Mouse (Mus musculus): ENCODE results near the gene Ptpn3.
A peak's percentile ranks its signal among the peaks of the same experiment; 100 is the strongest.

Ptpn3 gene

DNA sequence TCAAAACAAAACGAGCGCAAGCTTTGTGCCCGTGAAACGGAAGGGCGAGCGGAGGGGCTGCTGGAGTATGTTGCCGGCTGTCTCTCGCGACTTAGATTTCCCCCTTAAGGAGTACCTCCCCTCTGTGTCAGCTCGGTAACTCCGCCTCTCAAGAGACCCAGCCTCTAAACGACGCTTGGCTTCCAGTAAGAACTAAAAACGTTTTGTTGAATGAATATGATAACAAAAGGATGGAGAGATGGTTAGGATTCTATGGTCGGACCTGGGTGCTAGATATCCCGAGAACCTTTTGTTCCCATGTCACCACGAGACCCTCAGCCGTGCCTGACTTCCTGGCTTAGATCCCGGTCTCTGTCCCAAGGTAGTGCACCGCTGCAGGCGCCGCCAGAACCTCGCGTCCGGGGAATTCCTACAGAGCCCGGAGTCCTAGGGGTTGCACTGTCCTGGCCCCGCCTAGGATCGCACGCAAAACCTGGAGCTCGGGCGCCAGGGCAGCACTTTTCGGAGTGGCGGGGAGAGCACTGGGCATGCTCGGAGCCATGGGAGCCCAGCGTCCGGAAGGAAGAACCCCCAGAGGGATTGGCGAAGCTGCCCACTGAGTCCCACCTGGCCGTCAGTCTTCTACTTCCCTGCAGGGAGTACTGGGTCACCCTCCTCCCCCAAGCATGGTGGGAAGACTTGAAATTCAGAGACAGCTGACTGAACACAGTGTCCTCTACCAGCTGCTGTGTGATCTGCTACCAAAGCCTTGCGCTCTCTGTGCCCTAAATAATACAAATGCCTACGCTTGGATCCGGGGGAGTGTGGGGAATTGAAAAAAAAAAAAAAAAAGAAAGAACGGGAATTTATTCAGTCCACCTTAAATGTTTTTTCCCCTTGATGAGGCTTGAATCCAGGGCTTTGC is at the start of gene Ptpn3:
Gene Ptpn3 (minus strand): TSS at position 428 of the 904 bp plus-strand sequence.
- DNase-seq, result peak; percentile 89

DNA sequence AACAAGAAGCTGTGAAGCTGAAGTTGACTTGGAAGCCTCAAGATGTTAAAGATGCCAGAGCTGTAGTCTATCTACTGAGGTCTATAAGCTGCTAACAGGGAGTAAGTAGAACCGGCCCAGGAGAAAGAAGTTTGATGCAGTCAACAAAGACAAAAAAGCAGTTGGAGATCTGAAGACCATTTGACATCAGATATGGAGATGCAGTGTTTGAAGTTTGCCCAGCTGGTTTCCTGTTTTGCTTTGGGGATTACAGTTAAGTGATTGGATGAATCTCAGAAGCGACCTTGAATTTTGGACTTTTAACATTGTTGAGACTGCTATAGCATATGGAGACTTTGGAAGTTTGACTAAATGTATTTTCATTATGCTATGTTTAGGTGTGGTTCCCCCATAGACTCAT is 48.9 kb upstream of the Ptpn3 start:
- DNase-seq, result no peak

DNA sequence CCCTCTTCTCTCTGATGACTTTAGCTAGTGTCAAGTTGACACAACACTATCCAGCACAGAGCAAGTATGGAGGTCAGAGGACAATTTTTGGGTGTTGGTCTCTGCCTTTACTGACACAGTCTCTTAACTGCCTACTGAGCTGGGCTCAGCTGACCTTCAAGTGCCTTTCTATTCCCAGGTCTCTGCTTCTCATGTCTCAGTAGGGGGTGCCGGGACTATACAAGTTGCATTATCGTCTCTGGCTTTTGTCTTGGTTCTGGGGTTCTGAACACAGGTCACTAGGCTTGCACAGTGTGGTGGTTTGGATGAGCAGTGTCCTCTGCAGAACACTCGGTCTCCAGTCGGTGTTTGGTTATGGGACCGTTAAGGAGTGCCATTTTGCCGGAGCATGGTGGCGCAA is 42.4 kb upstream of the Ptpn3 start:
- no peak for DNase-seq

DNA sequence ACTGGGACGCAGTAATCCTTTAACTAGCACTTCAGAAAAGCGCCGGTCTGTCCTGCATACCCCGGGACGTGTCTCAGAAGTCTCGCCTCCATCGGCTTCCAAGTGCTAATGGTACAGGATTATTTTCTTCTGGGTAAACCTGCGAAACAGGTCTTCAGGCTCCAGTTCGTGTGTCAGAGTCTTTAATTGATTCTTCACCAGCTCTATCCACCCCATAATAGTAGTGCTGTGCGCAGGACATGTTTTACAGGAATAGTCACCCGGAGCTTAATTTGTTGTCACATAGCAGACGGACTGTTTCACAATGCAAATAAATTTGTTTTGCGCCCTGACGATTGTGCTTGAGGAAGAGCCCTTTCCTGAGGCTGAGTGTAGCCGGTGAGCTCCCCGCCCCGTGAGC is 37.3 kb upstream of the Ptpn3 start:
- no peak for DNase-seq

DNA sequence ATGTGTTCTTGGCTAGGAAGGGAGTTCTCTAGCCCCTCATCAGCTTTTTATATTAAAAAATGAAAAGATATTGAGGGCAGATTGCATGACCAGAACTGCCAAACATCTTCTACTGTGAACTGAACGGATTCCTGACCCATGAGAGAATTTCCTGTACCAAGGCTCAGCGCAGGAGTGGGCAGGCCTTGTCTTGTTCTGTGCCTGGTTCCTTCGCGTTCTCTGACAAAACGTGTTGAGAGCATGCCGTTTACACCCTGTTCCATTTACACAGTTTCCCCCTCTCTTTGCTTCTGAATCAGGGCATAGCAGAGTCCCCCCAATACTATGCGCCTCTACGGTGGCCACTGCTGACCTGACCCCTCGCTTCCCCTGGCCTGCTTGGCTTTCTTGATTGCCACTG is 36.4 kb upstream of the Ptpn3 start:
- no peak for DNase-seq

DNA sequence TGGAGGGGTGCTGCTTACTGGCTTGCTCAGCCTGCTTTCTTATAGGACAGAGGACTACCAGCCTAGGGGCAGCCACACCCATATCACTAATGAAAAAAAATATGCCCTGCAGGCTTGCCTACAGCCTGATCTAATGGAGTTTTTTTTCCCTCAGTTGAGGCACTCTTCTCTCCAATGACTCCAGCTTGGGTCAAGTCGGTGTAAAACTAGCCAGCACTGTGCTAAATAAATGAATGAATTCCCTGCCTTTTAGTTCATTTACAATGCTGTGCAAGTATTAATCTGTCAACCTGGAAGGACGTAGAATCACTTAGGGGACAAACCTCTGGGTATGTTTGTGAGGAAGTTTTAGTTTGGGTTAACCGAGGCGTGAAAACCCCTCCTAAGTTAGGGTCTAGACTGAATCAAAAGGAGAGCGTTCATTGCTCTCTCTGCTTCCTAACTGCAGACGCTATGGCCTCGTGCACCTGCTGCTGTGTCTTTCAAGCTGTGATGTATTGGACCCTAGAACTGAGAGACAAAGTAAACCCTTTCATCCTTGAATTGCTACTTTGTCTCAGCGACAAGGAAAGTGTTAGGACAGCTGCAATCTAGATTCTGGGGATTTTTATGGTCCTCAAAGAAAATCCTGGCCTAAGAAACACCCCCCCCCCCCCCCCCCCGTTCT is 33.5 kb upstream of the Ptpn3 start:
- no peak for DNase-seq

DNA sequence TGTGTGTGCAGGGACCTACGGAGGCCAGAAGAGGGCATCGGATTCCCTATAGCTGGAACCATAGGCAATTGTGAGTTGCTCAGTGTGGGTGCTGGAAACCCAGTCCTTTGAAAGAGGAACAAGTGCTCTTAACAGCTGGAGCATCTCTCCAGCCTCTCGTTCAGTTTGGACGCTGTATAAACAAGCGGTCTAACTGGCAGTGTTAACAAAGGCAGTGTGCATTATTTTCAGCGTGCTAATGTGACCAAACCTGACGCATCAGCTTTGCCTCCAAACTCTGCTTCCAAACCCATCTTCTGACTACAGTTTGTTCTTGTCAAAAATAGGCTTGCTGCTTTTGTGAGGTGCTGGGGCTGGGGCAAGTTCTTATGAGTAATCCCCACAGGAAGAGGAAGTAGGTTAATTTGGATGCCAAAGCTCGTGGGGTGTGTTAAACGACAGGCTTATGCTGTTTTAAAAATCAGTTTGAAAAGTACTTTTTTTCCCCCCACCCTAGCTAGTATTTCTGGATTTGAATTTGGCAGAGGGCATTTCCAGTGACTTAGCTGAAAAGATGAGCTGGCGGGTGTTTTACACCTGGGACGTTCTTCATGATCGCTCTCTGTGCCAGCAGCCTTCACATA is 32.4 kb upstream of the Ptpn3 start:
- DNase-seq, result no peak

DNA sequence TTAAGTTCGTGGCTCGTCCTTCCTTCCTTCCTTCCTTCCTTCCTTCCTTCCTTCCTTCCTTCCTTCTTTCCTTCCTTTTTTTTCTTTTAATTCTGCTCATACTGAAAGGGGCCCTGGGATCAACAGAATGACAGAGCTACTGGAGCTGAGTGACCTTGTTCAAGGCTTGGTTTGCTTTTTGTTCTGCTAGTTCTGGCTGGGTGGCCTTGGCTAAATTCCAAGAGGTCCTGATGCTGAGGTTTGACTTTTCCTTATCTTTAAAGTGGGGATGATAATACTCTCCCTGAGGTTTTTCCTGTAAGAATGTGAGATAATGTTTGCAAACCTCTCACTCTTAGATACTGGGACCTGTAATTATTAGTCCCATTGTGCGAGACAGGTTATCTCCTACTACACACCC is 30.9 kb upstream of the Ptpn3 start:
- no peak for DNase-seq

DNA sequence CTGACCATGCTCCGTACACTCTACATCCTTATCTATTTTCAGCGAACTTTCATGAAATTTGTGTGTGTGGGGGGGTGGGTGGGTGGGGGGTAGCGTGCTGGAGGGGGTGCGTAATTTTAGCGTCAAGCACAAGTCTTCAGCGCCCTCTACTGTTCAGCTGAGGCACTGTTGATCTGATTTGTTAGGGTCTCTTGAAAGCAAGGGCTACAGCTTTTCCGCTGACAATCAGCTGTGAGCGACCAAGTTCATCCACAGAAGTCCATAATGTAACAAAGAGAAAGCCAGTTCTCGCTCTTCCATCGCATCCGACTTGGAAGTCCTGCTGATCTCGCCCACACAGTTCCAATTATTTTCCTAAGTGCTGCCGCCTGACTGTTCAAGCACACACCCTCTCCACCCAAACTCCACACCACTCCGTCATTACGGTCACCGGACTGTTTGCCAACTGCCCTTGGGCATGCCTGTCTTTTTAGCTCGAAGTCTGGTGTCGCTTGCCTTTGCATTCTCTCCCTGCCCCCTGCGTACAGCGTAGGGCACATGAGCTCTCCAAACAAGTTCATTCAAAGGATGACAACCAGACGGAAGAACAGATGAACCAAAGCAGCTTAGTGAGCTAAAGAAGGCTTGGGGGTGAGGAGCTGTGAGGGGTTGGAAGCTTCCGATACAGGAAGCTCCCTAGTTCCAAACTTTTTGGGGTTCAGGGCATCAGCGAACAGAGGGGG is 19.1 kb upstream of the Ptpn3 start:
- DNase-seq, result peak; percentile 62

DNA sequence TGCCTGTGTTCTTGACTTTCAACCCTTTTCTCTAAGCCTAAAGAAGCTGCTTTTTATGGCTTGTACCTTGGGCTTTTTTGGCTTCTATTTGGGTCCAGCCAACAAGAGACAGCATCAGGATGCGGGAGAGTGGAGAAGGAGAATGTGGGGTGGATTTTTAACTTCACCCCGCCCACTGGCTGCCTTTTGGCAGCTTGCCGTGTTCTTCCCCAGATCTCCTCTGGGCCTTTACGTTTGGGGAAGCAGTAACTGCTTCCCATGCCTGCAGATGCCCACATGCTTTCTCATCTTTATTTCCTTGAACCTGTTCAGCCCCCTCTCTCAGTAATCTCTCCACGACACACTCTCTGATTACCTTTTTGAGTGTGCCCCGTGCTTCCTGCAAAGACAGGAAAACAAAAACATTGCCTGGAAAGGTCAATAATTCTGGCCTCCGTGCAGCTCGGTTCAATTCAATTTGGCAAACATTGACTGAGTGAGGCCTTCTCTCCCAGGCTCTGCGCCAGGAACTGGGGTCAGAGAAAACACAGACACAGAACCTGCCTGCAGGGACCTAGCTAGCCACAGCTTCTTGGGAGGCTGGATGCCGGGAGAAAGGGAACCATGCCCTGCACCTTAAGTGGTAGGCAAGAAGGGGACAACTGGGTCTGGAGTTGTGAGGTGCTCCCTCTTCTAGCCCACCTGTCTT is 17.0 kb upstream of the Ptpn3 start:
- peak; percentile 58 for DNase-seq

DNA sequence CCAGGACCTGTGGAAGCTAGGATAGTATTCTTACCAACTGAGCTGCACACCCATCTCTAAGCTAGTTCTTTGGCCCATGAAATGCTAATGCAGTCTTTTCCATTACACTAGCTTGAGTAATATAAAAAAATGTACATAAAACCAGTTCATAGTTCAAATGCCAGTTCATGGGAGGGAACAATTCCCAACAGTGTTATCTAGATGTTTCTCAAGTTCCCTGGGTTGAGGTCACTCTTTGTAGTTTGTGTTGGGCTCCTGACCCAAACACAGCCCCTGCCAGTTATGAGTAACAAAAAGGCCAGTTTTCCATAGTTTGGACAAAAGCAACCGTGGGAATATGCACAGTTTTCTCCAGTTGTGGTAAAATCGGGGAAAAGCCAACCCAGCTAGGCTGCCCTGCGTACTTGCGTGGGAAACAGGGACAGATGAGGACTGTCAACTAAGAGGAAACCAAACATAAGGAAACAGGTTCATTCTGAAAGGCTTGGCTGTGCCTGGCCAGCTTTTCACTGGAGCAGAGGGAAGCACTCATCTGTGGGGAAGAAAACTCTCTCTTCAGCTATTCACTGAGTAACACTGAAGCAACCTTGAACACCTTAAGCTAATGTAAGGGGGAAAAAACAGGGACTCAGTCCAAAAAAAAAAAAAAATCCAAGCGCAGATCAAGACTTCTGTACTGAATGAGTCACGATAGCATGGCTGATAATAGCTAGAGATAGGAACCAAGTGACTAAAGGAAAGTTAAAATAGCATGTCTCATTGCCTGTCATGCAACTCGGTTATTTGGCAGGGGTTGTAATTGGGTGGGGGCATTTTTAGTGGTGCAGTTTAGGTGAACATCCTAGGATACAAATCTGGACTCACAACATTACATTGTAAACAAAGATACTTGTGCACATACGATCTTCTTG is 10.9 kb upstream of the Ptpn3 start:
- no peak for DNase-seq

DNA sequence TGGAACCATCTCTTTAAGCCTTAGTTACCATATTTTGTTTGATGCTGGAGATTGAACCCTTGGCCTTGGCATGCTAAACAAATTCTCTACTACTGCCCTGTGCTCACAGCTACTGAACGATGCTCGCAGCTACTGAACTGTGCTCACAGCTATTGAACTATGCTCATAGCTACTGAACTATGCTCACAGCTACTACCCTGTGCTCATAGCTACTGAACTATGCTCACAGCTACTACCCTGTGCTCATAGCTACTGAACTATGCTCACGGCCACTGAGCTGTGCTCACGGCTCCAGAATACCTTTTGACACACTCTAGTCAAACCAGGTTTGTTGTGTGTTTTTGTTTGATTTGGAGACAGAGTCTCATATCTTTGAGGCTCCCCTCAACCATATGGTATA is 10.1 kb upstream of the Ptpn3 start:
- no peak for DNase-seq

DNA sequence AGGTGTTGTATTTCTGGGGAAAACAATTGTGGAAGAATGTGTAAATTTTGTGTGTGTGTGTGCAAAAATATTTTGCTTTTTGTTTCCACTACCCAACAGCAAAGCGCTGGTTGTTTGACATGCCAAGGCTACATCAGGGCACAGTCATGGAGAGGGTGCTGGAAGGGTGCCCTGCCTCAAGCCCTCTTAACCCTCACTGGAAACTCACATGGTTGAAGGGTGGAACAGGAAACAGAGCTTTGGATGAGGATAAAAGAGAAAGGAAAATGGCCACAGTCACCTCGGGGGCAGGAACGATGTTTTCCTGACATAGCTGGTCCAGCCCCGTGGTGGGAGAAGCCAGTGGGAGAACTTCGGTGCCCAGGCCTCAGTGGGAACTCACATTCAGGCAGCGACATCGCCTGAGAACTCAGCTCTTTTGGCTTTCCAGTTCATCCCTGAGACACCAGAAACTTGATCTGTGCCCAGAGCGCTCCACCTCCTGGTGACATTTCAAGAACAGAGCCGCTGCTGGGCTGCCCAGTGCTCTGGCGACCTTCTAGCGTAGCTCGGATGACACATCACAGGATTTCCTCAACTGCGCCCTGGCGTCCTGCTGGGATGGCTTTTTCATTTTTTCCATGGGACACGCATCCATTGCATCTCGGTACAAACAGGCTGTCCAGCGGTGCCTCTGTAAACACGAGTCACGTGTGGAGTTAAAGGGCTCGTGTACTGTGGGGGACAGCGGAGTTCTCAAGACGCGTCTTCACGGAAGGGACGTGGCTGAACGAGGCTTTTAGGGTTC is 6.8 kb upstream of the Ptpn3 start:
- DNase-seq, result peak; percentile 46

DNA sequence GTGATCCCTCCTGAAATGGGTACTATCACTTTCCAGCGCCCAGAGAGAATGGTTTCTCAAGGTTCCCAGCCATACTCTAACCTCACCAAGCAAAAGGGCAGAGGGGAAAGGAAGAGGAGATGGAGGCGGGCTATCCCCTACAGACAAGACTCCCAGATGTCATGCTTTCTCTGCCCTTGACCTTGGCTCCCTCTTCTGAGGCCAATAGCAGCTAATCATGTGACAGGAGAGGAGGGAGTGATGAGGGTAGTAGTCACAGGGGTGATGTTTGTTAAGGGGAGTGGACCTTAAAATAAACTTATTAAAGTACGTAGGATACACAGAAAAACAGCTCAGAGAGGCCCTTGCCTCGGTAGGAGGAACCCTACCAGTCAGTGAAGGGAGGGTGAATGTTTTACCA is 6.1 kb upstream of the Ptpn3 start:
- DNase-seq, result no peak

DNA sequence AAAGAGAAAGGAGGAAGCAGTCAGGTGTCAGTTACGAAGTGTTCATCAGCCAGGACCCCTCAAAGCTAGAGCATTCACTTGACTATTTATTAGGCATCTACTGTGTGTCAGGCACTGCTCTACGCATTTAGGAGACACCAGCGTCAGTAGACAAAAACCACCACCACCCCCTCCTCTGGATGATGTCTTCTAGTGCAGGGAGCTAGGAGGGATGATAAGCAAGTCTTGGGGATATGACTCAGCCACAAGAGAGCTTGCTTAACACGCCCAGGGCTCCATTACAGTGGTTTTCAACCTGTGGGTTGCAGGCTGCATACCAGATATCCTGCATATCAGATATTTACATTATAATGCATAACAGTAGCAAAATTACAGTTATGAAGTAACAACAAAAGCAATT is 4.6 kb upstream of the Ptpn3 start:
- no peak for DNase-seq

DNA sequence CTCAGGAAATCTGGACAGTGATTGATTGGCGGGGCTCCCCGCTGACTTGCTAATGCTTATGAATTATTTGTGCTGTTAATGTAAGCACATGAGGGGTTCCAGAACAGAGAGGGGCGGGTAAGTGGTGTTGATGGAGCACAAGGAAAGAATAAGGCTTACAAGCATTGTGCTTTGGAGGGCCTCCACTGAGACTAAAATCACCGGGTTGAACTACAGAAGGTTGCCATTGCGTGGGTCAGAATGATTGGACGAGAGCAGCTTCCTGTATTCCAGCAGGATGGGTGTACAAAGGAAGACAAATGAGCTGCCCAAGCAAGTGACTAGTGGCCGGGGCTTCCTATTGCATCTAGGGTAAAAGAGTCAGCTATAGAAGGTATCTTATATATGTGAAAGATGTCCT is 4.0 kb upstream of the Ptpn3 start:
- no peak for DNase-seq

DNA sequence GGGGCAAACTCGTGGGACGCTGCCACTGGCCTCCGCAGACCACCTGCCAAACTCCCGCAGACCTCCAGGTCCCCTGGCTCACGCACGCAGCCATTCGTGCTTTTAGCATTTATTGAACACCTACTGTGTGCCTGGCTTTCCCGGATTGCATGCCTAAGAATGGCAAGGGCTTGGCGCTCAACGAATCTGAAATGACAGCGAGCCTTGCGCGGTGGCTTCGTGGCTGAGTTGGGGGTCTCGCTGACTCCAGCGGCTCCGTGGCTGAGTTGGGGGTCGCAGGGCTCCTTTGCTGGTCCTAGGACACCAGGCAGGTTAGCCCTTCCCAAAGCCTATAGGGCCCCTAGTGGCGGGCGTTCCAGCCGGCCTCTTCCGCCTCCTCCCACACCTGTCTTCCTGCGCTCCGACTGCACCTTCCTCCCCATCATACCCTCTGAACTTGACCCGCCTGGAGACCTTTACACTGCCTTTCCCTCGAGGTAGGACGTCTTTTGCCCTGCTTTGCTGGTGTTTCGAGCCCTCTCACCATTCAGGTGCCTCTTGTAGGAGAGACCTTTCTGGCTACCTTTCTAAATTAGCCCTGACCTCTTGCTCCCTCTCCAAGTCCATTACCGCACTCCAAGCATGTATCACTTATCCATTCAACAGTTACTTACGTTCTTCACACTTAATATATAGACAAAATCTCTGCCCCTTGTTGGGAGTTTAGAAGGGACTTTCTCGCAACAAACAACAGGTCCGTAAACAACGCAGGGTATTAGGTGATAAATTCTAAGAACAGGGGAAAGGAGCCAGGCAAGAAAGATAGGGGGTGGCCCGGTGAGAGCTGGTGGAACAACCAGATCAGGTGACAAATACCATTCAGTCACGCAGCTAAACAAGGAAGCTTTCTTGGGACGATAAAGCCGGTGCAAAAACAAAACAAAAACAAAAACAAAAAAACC is 898 bp downstream of the Ptpn3 start:
- DNase-seq, result peak; percentile 68

DNA sequence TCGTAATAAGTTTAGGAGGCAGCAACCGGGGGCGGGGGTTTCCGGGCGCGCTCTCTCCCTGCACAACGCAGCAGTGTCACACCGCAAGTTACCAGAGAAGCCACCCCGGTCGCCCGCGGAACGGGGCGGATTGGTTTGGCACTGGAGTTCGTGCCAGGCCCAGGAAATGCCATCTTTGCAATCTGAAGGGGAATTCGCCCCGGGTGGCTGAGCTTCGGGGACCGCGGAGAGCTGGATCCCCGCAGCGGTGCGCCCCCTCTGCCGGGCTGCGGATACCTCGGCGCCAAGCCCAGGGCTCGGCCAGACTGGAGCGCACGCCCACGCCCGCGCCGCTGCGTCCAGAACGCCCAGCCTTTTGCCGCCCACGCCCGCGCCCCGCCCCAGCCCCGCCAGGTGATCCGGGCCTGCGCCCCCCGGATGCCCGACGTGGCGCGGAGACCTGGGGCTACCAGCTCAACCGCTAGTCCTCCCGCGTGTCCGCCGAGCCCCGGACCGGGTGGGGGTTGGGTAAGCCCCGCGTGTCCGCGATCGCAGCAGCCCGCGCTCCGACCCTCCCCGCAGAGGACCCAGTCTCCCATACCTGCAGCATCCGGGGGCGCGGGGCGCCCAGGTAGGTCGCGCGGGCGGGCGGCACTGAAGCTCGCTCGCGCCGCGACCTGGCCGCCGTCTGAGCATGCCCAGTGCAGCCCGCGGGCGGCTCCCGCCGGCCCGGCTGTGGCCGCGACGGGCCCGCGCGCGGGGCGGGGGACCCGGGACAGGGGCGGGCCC is 1.8 kb downstream of the Ptpn3 start:
- DNase-seq, result peak; percentile 78

DNA sequence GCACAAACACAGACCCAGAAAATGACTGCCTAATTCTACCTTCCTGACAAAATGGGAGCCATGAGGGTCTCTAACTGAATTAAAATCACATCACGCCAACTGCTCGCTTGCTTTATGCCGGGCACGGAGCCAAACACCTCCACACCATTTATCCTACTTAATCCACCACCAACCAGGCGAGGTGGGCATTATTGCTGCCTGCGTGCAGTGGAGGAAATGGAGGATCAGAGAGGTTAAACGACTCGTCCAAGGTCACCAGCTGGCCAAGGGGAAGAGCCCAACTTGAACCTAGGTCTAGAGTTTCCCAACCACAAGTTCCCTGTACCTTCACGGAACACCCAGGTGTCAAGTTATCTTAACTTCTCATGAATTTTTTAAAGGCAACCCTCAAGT is 2.3 kb downstream of the Ptpn3 start:
- DNase-seq, result peak; percentile 44
